Mouse (Mus musculus) left cerebral cortex, postnatal 14 days (tissue): ENCODE results near the gene Sec23a. TPM values are rescaled to one million over a fixed set of nuclear protein-coding genes. Genes with fewer than 3 reads are reported as not detected.
"Not testable (repeated sequence)": the region's sequence is repeated elsewhere in the genome, so short reads cannot be mapped to it uniquely, and the experiment has no call there.

Source experiments
- DNase-seq, 2 experiments: peaks; one replicate each; pipeline ENCODE4 v3.0.0; 2021 to 2022; ENCODE audit warnings: low spot score in 2 of 2, mixed read lengths in 1 of 2
- intact Hi-C: fragments of 180-260 bp; cut with DNase I; formaldehyde crosslinking; loops from one replicate; pipeline ENCODE4 v1.15.1; 2025
- total RNA-seq, 2 experiments: library from RNA; stranded (reverse); gene quantifications; 2 replicates each; pipeline ENCODE4 v1.2.3; 2021

Sec23a gene
- total RNA-seq, 2 experiments from 2014 or later = 123 to 127 TPM

- intact Hi-C loops = loop anchor here (2.0 kb wide), 1 partner anchor 118 kb away; no protein-coding TSS in a partner anchor
- no peak for DNase-seq
These were observed 884 bp upstream of the Sec23a start for GRCm38 (mm10) chr12:59012710-59013091.

- no peak for DNase-seq
- intact Hi-C loops = no loop called here
These were observed 458 bp downstream of the Sec23a start for GRCm38 (mm10) chr12:59011275-59011843.

GRCm38 (mm10) chr12:59010482-59010881 lies 1.3 kb downstream of the Sec23a start:
- no peak for DNase-seq
- intact Hi-C loops = no loop called here

GRCm38 (mm10) chr12:58985766-58986165 lies 26.1 kb downstream of the Sec23a start:
- no peak for DNase-seq
- intact Hi-C loops = no loop called here

GRCm38 (mm10) chr12:58981178-58981661 lies 30.6 kb downstream of the Sec23a start:
- intact Hi-C loops = not testable (repeated sequence)

GRCm38 (mm10) chr12:58976966-58977365 lies 34.9 kb downstream of the Sec23a start:
- DNase-seq = no peak
- intact Hi-C loops = no loop called here

More at GRCm38 (mm10) chr12:58981178-58981661, 30.6 kb downstream of the Sec23a start:
- DNase-seq = not testable (repeated sequence)

- peak; percentile 51 to 72 for DNase-seq
These were observed 47.2 kb downstream of the Sec23a start for GRCm38 (mm10) chr12:58964583-58964982.

GRCm38 (mm10) chr12:58960844-58961243 lies 51.0 kb downstream of the Sec23a start:
- intact Hi-C loops = no loop called here
- DNase-seq = no peak

More at GRCm38 (mm10) chr12:58964583-58964982, 47.2 kb downstream of the Sec23a start:
- intact Hi-C loops = no loop called here

- intact Hi-C loops = no loop called here
- DNase-seq = no peak
These were observed 55.2 kb downstream of the Sec23a start for GRCm38 (mm10) chr12:58956624-58957023.

- no peak for DNase-seq
- intact Hi-C loops = no loop called here
These were observed 55.7 kb downstream of the Sec23a start for GRCm38 (mm10) chr12:58956162-58956561.

GRCm38 (mm10) chr12:58947879-58948278 lies 63.9 kb downstream of the Sec23a start:
- intact Hi-C loops = loop anchor here (5.0 to 10.0 kb wide), 3 partner anchors 1121 to 1663 kb away; no protein-coding TSS in a partner anchor

GRCm38 (mm10) chr12:58947231-58947630 lies 64.6 kb downstream of the Sec23a start:
- peak; percentile 74 to 79 for DNase-seq
- intact Hi-C loops = loop anchor here (5.0 to 10.0 kb wide), 3 partner anchors 1120 to 1662 kb away; no protein-coding TSS in a partner anchor

More at GRCm38 (mm10) chr12:58947879-58948278, 63.9 kb downstream of the Sec23a start:
- no peak for DNase-seq

- intact Hi-C loops = loop anchor here (10.0 kb wide), 1 partner anchor 1658 kb away; no protein-coding TSS in a partner anchor
These were observed 69.3 kb downstream of the Sec23a start for GRCm38 (mm10) chr12:58942544-58942943.

GRCm38 (mm10) chr12:58934580-58934979 lies 77.2 kb downstream of the Sec23a start:
- intact Hi-C loops = no loop called here
- no peak for DNase-seq

More at GRCm38 (mm10) chr12:58942544-58942943, 69.3 kb downstream of the Sec23a start:
- DNase-seq = no peak

- intact Hi-C loops = loop anchor here (5.0 to 10.0 kb wide), 3 partner anchors 180 to 1098 kb away; partner anchors contain the start of gene Sstr1
- no peak for DNase-seq
These were observed 86.8 kb downstream of the Sec23a start for GRCm38 (mm10) chr12:58924996-58925395.

GRCm38 (mm10) chr12:58924025-58924424 lies 87.8 kb downstream of the Sec23a start:
- intact Hi-C loops = loop anchor here (5.0 to 10.0 kb wide), 3 partner anchors 179 to 1097 kb away; partner anchors contain the start of gene Sstr1
- peak; percentile 77 to 83 for DNase-seq

- DNase-seq = no peak
- intact Hi-C loops = loop anchor here (5.0 to 10.0 kb wide), 3 partner anchors 176 to 1093 kb away; partner anchors contain the start of gene Sstr1
These were observed 91.0 kb downstream of the Sec23a start for GRCm38 (mm10) chr12:58920775-58921174.

GRCm38 (mm10) chr12:58919516-58919915 lies 92.3 kb downstream of the Sec23a start:
- intact Hi-C loops = loop anchor here (10.0 kb wide), 1 partner anchor 285 kb away; no protein-coding TSS in a partner anchor

GRCm38 (mm10) chr12:58909826-58910225 lies 102.0 kb downstream of the Sec23a start:
- DNase-seq = no peak
- intact Hi-C loops = loop anchor here (10.0 kb wide), 1 partner anchor 275 kb away; no protein-coding TSS in a partner anchor

More at GRCm38 (mm10) chr12:58919516-58919915, 92.3 kb downstream of the Sec23a start:
- DNase-seq = no peak
